Mouse (Mus musculus) stomach, embryonic 14.5 days (tissue): ENCODE results near the gene Tcf7l2. TPM values are rescaled to one million over a fixed set of nuclear protein-coding genes. Genes with fewer than 3 reads are reported as not detected.

ENCODE experiments used
- ATAC-seq: fragments of 200-750 bp; cut with Nextera tagmentation; 2 replicates; pipeline ENCODE4 v1.8.0; 2017; ENCODE audit warnings: low read depth, moderate TSS enrichment; ENCODE audit not compliant: insufficient number of reproducible peaks, insufficient read depth, low FRiP score
- H3K27ac ChIP-seq: fragments of 300-500 bp; sonication (generic); 2 replicates; pipeline ENCODE4 v1.5.1; 2014; ENCODE audit warnings: mild to moderate bottlenecking, low read length, moderate library complexity, mixed read lengths
- H3K27me3 ChIP-seq: fragments of 300-500 bp; sonication (generic); 2 replicates; pipeline ENCODE4 v1.6.1; 2014; ENCODE audit warnings: low read length, control low read depth, mixed read lengths; ENCODE audit not compliant: control insufficient read depth, insufficient read depth
- H3K36me3 ChIP-seq: fragments of 300-500 bp; sonication (generic); 2 replicates; pipeline ENCODE4 v1.6.1; 2014; ENCODE audit warnings: mild to moderate bottlenecking, control low read depth, low read length, moderate library complexity, mixed read lengths; ENCODE audit not compliant: control insufficient read depth, insufficient read depth
- H3K4me1 ChIP-seq: fragments of 300-500 bp; sonication (generic); 2 replicates; pipeline ENCODE4 v1.6.1; 2014; ENCODE audit warnings: low read length, control low read depth, mixed read lengths; ENCODE audit not compliant: control insufficient read depth, insufficient read depth
- H3K4me2 ChIP-seq: fragments of 300-500 bp; sonication (generic); replicated peaks from 2 replicates; pipeline ENCODE4 v1.6.1; 2014; ENCODE audit warnings: low read depth, low read length, control low read depth
- H3K4me3 ChIP-seq: fragments of 300-500 bp; sonication (generic); 2 replicates; pipeline ENCODE4 v1.5.1; 2014; ENCODE audit warnings: low read depth, low read length, control low read depth
- H3K9ac ChIP-seq: fragments of 300-500 bp; sonication (generic); replicated peaks from 2 replicates; pipeline ENCODE4 v1.6.1; 2014; ENCODE audit warnings: low read depth, mild to moderate bottlenecking, control low read depth, low read length, moderate library complexity, mixed read lengths
- H3K9me3 ChIP-seq: fragments of 300-500 bp; sonication (generic); 2 replicates; pipeline ENCODE4 v1.6.1; 2016; ENCODE audit warnings: low read depth, low read length, control low read depth; ENCODE audit not compliant: control insufficient read depth
- WGBS: fragments of 180-500 bp; shearing (Covaris S2); extraction: QIAGEN DNeasy Blood & Tissue Kit; methylation state at CpG from one replicate; pipeline ENCODE4 v1.1.7; 2014; 5-methylcytosine and 5-hydroxymethylcytosine counted together
- polyA plus RNA-seq: library from polyadenylated mRNA; unstranded; fragments of >200 nt; fragmentation: Nextera tagmentation; extraction: Ambion mirVana; gene quantifications from 2 replicates; pipeline ENCODE4 v1.2.1, GENCODE M21; 2014

Gene Tcf7l2
- polyA plus RNA-seq, 1 experiment from 2014 or later = 151 TPM

- Histone ChIP-seq H3K9me3 (no peaks in the 10 kb centered on the region), H3K36me3 (peaks cover 4% of the 10 kb centered on the region; the same call in 1 of the 2 replicates), H3K9ac (no peak overlapping the region), H3K27ac (no peak overlapping the region), H3K4me1 (no peaks in the 10 kb centered on the region; the same call in 1 of the 2 replicates), H3K4me2 (no peak overlapping the region), H3K27me3 (no peaks in the 10 kb centered on the region), H3K4me3 (no peak overlapping the region)
- no peak for ATAC-seq
- WGBS = 97% methylated on average over 4 of the region's 4 CpGs
Observed at GRCm38 (mm10) chr19:55868597-55868996, 127.0 kb downstream of the Tcf7l2 start.

- ATAC-seq = no peak
- Histone ChIP-seq H3K4me3 (no peak overlapping the region), H3K27me3 (no peaks in the 10 kb centered on the region), H3K36me3 (no peaks in the 10 kb centered on the region; the same call in 1 of the 2 replicates), H3K9me3 (no peaks in the 10 kb centered on the region), H3K4me2 (no peak overlapping the region), H3K9ac (no peak overlapping the region), H3K4me1 (no peaks in the 10 kb centered on the region; the same call in 1 of the 2 replicates), H3K27ac (0 out of 2 replicates have a peak overlapping the region, but pooled peaks have one; percentile 10)
- WGBS = 40% methylated on average over 12 of the region's 12 CpGs
Observed at GRCm38 (mm10) chr19:55870825-55871224, 129.2 kb downstream of the Tcf7l2 start.

GRCm38 (mm10) chr19:55871496-55871895, 129.9 kb downstream of the Tcf7l2 start:
- no peak overlapping the region for H3K27ac ChIP-seq
- no peak overlapping the region for H3K4me2 ChIP-seq
- H3K4me3 ChIP-seq = no peak overlapping the region
- H3K27me3 ChIP-seq = no peaks in the 10 kb centered on the region
- H3K36me3 ChIP-seq = no peaks in the 10 kb centered on the region
- WGBS = 50% methylated on average over 3 of the region's 3 CpGs
- H3K9me3 ChIP-seq = no peaks in the 10 kb centered on the region
- peaks cover 6% of the 10 kb centered on the region; the same call in 1 of the 2 replicates for H3K4me1 ChIP-seq
- H3K9ac ChIP-seq = no peak overlapping the region
- ATAC-seq = no peak

GRCm38 (mm10) chr19:55873221-55873620, 131.6 kb downstream of the Tcf7l2 start:
- H3K27ac ChIP-seq = no peak overlapping the region
- no peaks in the 10 kb centered on the region for H3K9me3 ChIP-seq
- no peak overlapping the region for H3K9ac ChIP-seq

GRCm38 (mm10) chr19:55876501-55876900, 134.9 kb downstream of the Tcf7l2 start:
- Histone ChIP-seq H3K9me3 (no peaks in the 10 kb centered on the region), H3K4me3 (no peak overlapping the region), H3K4me2 (no peak overlapping the region), H3K36me3 (no peaks in the 10 kb centered on the region), H3K27ac (peak overlapping the region; percentile 1; the same call in 1 of the 2 replicates), H3K9ac (no peak overlapping the region), H3K4me1 (peaks cover 18% of the 10 kb centered on the region; the same call in 1 of the 2 replicates), H3K27me3 (no peaks in the 10 kb centered on the region)
- no peak for ATAC-seq
- 53% methylated on average over 3 of the region's 3 CpGs for WGBS

More at GRCm38 (mm10) chr19:55873221-55873620, 131.6 kb downstream of the Tcf7l2 start:
- H3K4me2 ChIP-seq = no peak overlapping the region
- H3K27me3 ChIP-seq = no peaks in the 10 kb centered on the region
- WGBS = 76% methylated on average over 3 of the region's 3 CpGs
- no peaks in the 10 kb centered on the region for H3K36me3 ChIP-seq
- ATAC-seq = no peak
- H3K4me1 ChIP-seq = peaks cover 12% of the 10 kb centered on the region; the same call in 1 of the 2 replicates
- no peak overlapping the region for H3K4me3 ChIP-seq

- 62% methylated on average over 7 of the region's 7 CpGs for WGBS
- ATAC-seq = no peak
- no peaks in the 10 kb centered on the region for H3K27me3 ChIP-seq
- H3K9me3 ChIP-seq = no peaks in the 10 kb centered on the region
- no peak overlapping the region for H3K9ac ChIP-seq
- no peaks in the 10 kb centered on the region for H3K36me3 ChIP-seq
- H3K4me1 ChIP-seq = peaks cover 18% of the 10 kb centered on the region; the same call in 1 of the 2 replicates
- no peak overlapping the region for H3K4me3 ChIP-seq
- H3K4me2 ChIP-seq = no peak overlapping the region
- no peak overlapping the region for H3K27ac ChIP-seq
Observed at GRCm38 (mm10) chr19:55877404-55877915, 135.8 kb downstream of the Tcf7l2 start.

GRCm38 (mm10) chr19:55880664-55881359, 139.2 kb downstream of the Tcf7l2 start:
- no peak overlapping the region for H3K4me3 ChIP-seq
- no peaks in the 10 kb centered on the region for H3K36me3 ChIP-seq
- no peak overlapping the region for H3K9ac ChIP-seq
- no peaks in the 10 kb centered on the region for H3K9me3 ChIP-seq
- peak overlapping the region; percentile 49; the same call in 1 of the 2 replicates for H3K27ac ChIP-seq
- WGBS = 44% methylated on average over 13 of the region's 13 CpGs
- peak; percentile 85; the same call in 1 of the 2 replicates for ATAC-seq
- no peak overlapping the region for H3K4me2 ChIP-seq
- H3K4me1 ChIP-seq = peaks cover 18% of the 10 kb centered on the region; the same call in 1 of the 2 replicates
- H3K27me3 ChIP-seq = no peaks in the 10 kb centered on the region

- no peak overlapping the region for H3K4me3 ChIP-seq
- H3K9ac ChIP-seq = no peak overlapping the region
- no peak overlapping the region for H3K27ac ChIP-seq
- no peak for ATAC-seq
- no peaks in the 10 kb centered on the region for H3K4me1 ChIP-seq
- H3K4me2 ChIP-seq = no peak overlapping the region
- H3K36me3 ChIP-seq = no peaks in the 10 kb centered on the region
- WGBS = 60% methylated on average over 14 of the region's 14 CpGs
- H3K27me3 ChIP-seq = no peaks in the 10 kb centered on the region
- no peaks in the 10 kb centered on the region for H3K9me3 ChIP-seq
Observed at GRCm38 (mm10) chr19:55886536-55886935, 144.9 kb downstream of the Tcf7l2 start.
